Mouse (Mus musculus): ENCODE data around the gene Rnh1. TPM values are rescaled to one million over a fixed set of nuclear protein-coding genes. Genes with fewer than 3 reads are reported as not detected.

The Rnh1 gene
- total and polyA plus RNA-seq, 3 experiments = 12.6 to 40.6 (median 16.3) TPM

GRCm38 (mm10) chr7:141218557-141219133 lies 46.0 kb upstream of the Rnh1 start:
- no peak for DNase-seq (ENCODE audit: low spot score)
- Histone ChIP-seq H3K27me3 (ENCODE audit: insufficient read depth, low read length) (peaks cover 2% of the 10 kb centered on the region; the same call in 1 of the 2 replicates), H3K4me3 (ENCODE audit: low read depth, low read length) (no peak overlapping the region; the same call in 1 of the 2 replicates), H3K4me1 (ENCODE audit: insufficient read depth, low read depth, low read length) (peaks cover 89% of the 10 kb centered on the region), H3K9me3 (replicated peaks) (no peaks in the 10 kb centered on the region), H3K36me3 (replicated peaks) (peaks cover 47% of the 10 kb centered on the region)
- no peak for ATAC-seq (ENCODE audit: extremely low read depth, insufficient number of reproducible peaks, low FRiP score, poor library complexity, severe bottlenecking)
- no peak for TF ChIP-seq GATA2 (IDR thresholded peaks at IDR 0.05; ENCODE audit: borderline replicate concordance, low read depth, low read length)
- TF ChIP-seq TAL1 (conservative IDR thresholded peaks at IDR 0.05; ENCODE audit: low read depth, low read length) = no peak
- no peak for TF ChIP-seq CTCF (IDR thresholded peaks at IDR 0.05; ENCODE audit: low read depth, low read length)
- no peak for TF ChIP-seq GATA1 (IDR thresholded peaks at IDR 0.05; ENCODE audit: borderline replicate concordance, low read length)
- TF ChIP-seq POLR2AphosphoS5 (IDR thresholded peaks at IDR 0.05; ENCODE audit: insufficient replicate concordance, low read depth, low read length) = no peak

GRCm38 (mm10) chr7:141218141-141218540 lies 45.5 kb upstream of the Rnh1 start:
- Histone ChIP-seq H3K9me3 (replicated peaks) (no peaks in the 10 kb centered on the region), H3K36me3 (replicated peaks) (peaks cover 47% of the 10 kb centered on the region), H3K4me1 (ENCODE audit: insufficient read depth, low read depth, low read length) (peaks cover 90% of the 10 kb centered on the region), H3K4me3 (ENCODE audit: low read depth, low read length) (no peak overlapping the region; the same call in 1 of the 2 replicates), H3K27me3 (ENCODE audit: insufficient read depth, low read length) (peaks cover 6% of the 10 kb centered on the region)
- no peak for TF ChIP-seq GATA2 (IDR thresholded peaks at IDR 0.05; ENCODE audit: borderline replicate concordance, low read depth, low read length)
- TF ChIP-seq POLR2AphosphoS5 (IDR thresholded peaks at IDR 0.05; ENCODE audit: insufficient replicate concordance, low read depth, low read length) = no peak
- no peak for TF ChIP-seq CTCF (IDR thresholded peaks at IDR 0.05; ENCODE audit: low read depth, low read length)
- no peak for TF ChIP-seq TAL1 (conservative IDR thresholded peaks at IDR 0.05; ENCODE audit: low read depth, low read length)
- no peak for TF ChIP-seq GATA1 (IDR thresholded peaks at IDR 0.05; ENCODE audit: borderline replicate concordance, low read length)
- ATAC-seq (ENCODE audit: extremely low read depth, insufficient number of reproducible peaks, low FRiP score, poor library complexity, severe bottlenecking) (no peak), DNase-seq (ENCODE audit: low spot score) (no peak)

GRCm38 (mm10) chr7:141217343-141218013 lies 44.8 kb upstream of the Rnh1 start:
- no peak for DNase-seq (ENCODE audit: low spot score)
- Histone ChIP-seq H3K4me3 (ENCODE audit: low read depth, low read length) (peak overlapping the region; percentile 80; the same call in 1 of the 2 replicates), H3K27me3 (ENCODE audit: insufficient read depth, low read length) (peaks cover 13% of the 10 kb centered on the region), H3K9me3 (replicated peaks) (no peaks in the 10 kb centered on the region), H3K36me3 (replicated peaks) (peaks cover 47% of the 10 kb centered on the region), H3K4me1 (ENCODE audit: insufficient read depth, low read depth, low read length) (peaks cover 85% of the 10 kb centered on the region)
- ATAC-seq (ENCODE audit: extremely low read depth, insufficient number of reproducible peaks, low FRiP score, poor library complexity, severe bottlenecking) = no peak
- no peak for TF ChIP-seq GATA2 (IDR thresholded peaks at IDR 0.05; ENCODE audit: borderline replicate concordance, low read depth, low read length)
- no peak for TF ChIP-seq CTCF (IDR thresholded peaks at IDR 0.05; ENCODE audit: low read depth, low read length)
- no peak for TF ChIP-seq GATA1 (IDR thresholded peaks at IDR 0.05; ENCODE audit: borderline replicate concordance, low read length)
- TF ChIP-seq TAL1 (conservative IDR thresholded peaks at IDR 0.05; ENCODE audit: low read depth, low read length) = no peak
- TF ChIP-seq POLR2AphosphoS5 (IDR thresholded peaks at IDR 0.05; ENCODE audit: insufficient replicate concordance, low read depth, low read length) = no peak

GRCm38 (mm10) chr7:141216894-141217293 lies 44.2 kb upstream of the Rnh1 start:
- no peaks in the 10 kb centered on the region for H3K9me3 ChIP-seq (replicated peaks)
- peaks cover 79% of the 10 kb centered on the region for H3K4me1 ChIP-seq (ENCODE audit: insufficient read depth, low read depth, low read length)
- TF ChIP-seq POLR2AphosphoS5 (IDR thresholded peaks at IDR 0.05; ENCODE audit: insufficient replicate concordance, low read depth, low read length) = peak; percentile 43; the same call in 1 of the 2 replicates
- no peak for TF ChIP-seq GATA1 (IDR thresholded peaks at IDR 0.05; ENCODE audit: borderline replicate concordance, low read length)
- TF ChIP-seq TAL1 (conservative IDR thresholded peaks at IDR 0.05; ENCODE audit: low read depth, low read length) = no peak
- no peak for TF ChIP-seq GATA2 (IDR thresholded peaks at IDR 0.05; ENCODE audit: borderline replicate concordance, low read depth, low read length)
- peaks cover 47% of the 10 kb centered on the region for H3K36me3 ChIP-seq (replicated peaks)
- no peak for ATAC-seq (ENCODE audit: extremely low read depth, insufficient number of reproducible peaks, low FRiP score, poor library complexity, severe bottlenecking)
- H3K4me3 ChIP-seq (ENCODE audit: low read depth, low read length) = peak overlapping the region; percentile 80; the same call in 1 of the 2 replicates
- H3K27me3 ChIP-seq (ENCODE audit: insufficient read depth, low read length) = peaks cover 19% of the 10 kb centered on the region
- no peak for DNase-seq (ENCODE audit: low spot score)

- Histone ChIP-seq H3K4me1 (ENCODE audit: insufficient read depth, low read depth, low read length) (peaks cover 75% of the 10 kb centered on the region), H3K36me3 (replicated peaks) (peaks cover 47% of the 10 kb centered on the region)
These were observed 43.5 kb upstream of the Rnh1 start for GRCm38 (mm10) chr7:141215880-141216733.

More at GRCm38 (mm10) chr7:141215880-141216733, 43.5 kb upstream of the Rnh1 start:
- DNase-seq (ENCODE audit: low spot score) (peak; percentile 60), ATAC-seq (ENCODE audit: extremely low read depth, insufficient number of reproducible peaks, low FRiP score, poor library complexity, severe bottlenecking) (0 out of 2 replicates have a peak, but pooled peaks have one; percentile 8)
- TF ChIP-seq CTCF (IDR thresholded peaks at IDR 0.05; ENCODE audit: low read depth, low read length) (no peak), GATA2 (IDR thresholded peaks at IDR 0.05; ENCODE audit: borderline replicate concordance, low read depth, low read length) (no peak), TAL1 (conservative IDR thresholded peaks at IDR 0.05; ENCODE audit: low read depth, low read length) (no peak)
- Histone ChIP-seq H3K9me3 (replicated peaks) (no peaks in the 10 kb centered on the region), H3K27me3 (ENCODE audit: insufficient read depth, low read length) (peaks cover 27% of the 10 kb centered on the region), H3K4me3 (ENCODE audit: low read depth, low read length) (peak overlapping the region; percentile 80)
